Mouse (Mus musculus) heart, adult 8-10 months (tissue): ENCODE measurements around the gene Mrpl10. TPM values are rescaled to one million over a fixed set of nuclear protein-coding genes. Genes with fewer than 3 reads are reported as not detected.
A peak's percentile ranks its signal among the peaks of the same experiment; 100 is the strongest.

Source experiments
- DNase-seq: peaks from one replicate; pipeline ENCODE4 v3.0.0; 2022; ENCODE audit warnings: low spot score
- total RNA-seq, 4 experiments: library from RNA; stranded (reverse); gene quantifications; 2 replicates each; pipeline ENCODE4 v1.2.4; 2022

The Mrpl10 gene
- 100 to 1,000 TPM in 2 of 4 experiments, 10 to 100 TPM in 2; 80.1 to 101 (median 97.6) TPM for total RNA-seq

- peak; percentile 76 for DNase-seq
Measured at GRCm38 (mm10) chr11:97041022-97041899, at the start of gene Mrpl10, which contains the start of gene Lrrc46. Gene Mrpl10, plus strand, starts transcription at chr11:97041560. Gene Lrrc46, minus strand, starts transcription at chr11:97041407.

GRCm38 (mm10) chr11:96992722-96993311, 48.5 kb upstream of the Mrpl10 start:
- no peak for DNase-seq

DNA sequence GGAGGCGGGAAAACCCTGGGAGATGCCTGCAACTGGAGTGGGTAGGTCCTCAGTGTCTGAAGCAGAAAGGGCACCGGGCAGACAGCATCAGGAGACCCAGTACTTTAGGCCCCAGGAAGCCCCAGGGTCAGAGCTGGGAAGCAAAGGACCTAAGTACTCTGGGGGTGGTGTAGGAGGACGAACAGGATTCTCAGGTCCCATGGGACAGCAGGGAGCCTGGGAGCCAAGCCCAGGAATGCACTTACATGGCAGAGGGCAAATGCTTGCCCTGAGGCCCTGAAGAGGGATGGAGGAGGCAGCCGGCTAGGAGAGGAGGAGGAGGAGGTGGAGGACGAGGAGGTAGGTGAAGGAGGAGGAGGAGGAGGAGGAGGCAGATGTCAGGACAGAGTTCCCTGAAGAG, 46.3 kb upstream of the Mrpl10 start:
- DNase-seq: no peak

- no peak for DNase-seq
Measured at GRCm38 (mm10) chr11:96995836-96996772, 45.3 kb upstream of the Mrpl10 start.

DNA sequence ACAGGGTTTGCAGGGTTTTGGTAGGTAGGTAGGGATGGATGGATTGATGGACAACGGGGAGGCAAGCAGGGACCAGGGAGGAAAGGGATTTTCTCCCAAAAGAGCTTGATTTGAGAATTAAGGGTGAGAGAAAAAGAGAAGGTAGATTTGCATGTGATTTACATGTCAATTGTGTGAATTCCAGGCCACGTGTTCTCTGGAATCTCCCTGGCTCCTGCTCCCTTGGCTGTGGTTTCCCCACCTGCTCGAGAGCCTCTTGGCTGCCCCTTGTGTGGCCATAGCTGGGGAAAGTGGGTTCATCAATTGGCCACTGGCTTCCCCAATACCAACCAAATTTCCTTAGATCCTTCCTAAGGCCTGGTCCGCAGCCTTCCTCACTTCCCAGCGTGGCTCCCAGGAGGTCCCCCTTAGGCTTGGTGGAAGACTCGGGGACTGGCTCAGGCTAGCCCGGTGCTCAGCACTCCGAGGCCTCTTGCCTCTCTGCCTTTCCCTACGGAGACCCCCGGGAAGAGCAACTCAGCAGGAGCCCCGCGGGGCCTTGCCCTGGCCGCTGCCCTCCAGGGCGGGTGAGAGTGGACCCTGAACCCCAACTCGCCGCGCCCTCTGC, 44.5 kb upstream of the Mrpl10 start:
- no peak for DNase-seq

GRCm38 (mm10) chr11:96997380-96997956, 43.9 kb upstream of the Mrpl10 start:
- no peak for DNase-seq

DNA sequence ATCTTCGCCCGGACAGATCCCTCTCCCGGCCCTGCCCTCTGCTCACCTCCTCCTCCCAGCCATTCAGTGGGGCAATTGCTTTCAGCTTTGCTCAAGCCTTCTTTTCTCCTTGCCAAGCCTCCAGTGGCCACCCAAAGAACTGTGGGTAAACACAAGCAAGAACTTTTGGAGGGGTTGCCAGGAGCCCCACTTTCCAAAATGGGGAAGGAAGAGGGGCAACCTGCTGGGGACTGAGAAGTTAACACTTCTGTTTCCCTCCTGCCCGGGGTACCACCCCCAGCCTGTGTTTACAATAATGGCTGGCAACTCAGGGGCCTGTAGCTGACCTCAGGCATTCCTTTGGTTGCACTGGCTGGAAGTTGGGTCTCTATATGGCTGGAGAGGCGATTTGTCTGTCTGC, 38.2 kb upstream of the Mrpl10 start:
- DNase-seq: no peak

- DNase-seq: no peak
Measured at GRCm38 (mm10) chr11:97007093-97007794, 34.1 kb upstream of the Mrpl10 start.

GRCm38 (mm10) chr11:97009198-97009790, 32.1 kb upstream of the Mrpl10 start:
- no peak for DNase-seq

DNA sequence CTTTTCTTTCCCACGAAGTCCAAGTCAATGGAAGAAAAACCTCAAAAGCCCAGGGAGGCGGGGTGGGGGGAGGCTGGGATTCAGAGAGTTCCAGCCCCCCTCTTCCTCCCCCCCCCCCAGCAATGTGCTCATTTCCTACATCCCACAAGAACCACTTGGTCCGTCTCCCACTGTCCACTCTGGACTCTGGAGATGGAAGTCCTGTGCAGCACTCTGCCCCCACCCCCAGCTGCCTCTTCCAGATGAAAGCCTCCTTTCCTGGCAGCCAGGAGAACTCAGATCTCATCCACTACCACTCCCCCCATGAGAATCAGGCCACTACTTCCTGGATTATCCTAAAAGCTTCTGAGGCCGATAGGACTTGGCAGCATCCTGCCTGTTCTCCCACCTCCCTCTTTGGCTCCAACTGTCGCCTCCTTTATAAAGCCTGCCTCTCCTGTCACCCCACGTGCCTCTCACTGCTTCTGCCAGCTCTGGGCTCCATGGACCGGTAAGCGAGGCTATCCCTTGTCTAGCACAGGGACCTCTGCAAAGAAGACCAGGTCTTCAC, 28.2 kb upstream of the Mrpl10 start, which contains the start of gene Sp6:
Sp6 (plus strand) TSS at position 274 of the 550 bp plus-strand sequence.
- DNase-seq: no peak

DNA sequence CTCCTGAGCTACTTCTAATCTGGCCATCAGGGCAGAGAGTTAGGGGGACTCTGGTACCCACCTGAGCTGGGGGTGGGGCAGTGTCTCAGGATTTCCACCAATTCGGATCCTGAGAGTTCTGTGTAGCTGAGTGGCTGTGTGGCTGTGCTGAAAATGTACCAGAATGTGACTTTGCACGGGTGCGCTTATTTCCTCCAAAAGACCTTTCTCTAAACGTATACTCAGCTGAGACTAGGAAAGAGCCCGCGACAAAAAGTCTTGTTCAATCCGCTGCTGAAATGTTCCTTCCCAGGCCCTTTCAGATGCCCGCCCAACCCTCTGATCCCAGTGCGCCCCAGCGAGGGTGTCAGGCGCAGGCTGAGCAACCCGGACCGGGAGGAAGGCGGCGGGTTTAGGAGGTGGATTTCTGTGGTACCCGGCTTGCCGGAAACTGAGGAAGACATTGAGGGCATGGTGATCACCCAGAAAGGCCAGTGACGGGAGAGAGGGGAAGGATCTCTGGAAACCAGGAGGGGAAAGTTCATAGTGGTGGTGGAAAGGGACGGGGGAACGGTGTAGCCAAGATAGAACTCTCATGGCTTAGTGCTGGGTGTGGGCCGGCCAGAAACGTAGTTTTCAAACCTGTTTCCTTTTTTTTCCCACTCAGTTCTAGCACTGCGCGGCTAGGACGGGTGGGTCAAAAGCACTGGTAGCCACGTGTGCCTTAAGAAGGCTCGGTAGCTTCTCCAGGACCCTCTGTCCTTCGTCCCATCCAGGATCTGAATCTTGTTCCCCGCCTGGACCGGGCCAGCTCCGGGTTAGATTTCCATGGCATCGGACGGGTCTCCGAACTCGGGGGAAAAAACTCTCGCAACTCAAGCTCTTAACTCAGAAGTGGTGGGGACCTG, 23.4 kb upstream of the Mrpl10 start:
- DNase-seq: no peak

DNA sequence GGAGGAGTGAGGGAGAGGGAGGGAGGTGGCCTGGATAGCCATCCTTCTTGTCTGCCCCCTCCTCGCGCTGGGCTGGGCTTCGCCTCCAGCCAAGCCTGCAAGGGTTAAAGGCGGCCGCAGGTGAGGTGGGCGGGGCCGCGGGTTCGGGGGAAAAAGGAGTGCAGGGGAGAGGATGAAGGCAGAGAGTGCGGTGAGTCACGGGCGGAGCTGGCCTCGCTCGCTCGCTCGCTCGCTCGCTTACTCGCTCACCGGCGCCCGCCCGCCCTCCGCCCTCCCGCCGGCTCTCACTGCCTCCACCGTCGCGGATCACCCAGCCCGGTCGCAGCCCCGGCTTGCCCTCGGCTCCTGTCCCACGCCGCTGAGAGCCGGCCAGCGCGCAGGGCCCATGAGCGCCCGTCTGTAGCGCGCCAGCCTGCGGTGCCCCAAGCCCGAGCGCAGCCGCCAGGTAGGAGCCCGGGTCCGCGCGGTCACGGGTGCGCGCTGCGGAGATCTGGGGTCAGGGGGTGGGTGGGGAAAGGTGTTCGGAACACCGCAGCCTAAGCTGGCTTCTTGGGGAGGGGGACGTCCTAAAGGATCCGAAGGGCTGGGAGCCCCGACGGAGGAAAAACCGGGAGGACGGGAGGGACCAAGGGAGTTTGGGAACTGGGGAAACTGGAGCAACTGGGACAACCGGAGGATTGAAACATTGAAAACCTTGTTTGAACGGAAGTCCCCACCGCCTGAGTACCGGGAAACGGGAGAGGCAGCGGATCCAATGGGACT, 22.6 kb upstream of the Mrpl10 start:
- DNase-seq: no peak

GRCm38 (mm10) chr11:97019345-97019708, 22.0 kb upstream of the Mrpl10 start:
- no peak for DNase-seq

DNA sequence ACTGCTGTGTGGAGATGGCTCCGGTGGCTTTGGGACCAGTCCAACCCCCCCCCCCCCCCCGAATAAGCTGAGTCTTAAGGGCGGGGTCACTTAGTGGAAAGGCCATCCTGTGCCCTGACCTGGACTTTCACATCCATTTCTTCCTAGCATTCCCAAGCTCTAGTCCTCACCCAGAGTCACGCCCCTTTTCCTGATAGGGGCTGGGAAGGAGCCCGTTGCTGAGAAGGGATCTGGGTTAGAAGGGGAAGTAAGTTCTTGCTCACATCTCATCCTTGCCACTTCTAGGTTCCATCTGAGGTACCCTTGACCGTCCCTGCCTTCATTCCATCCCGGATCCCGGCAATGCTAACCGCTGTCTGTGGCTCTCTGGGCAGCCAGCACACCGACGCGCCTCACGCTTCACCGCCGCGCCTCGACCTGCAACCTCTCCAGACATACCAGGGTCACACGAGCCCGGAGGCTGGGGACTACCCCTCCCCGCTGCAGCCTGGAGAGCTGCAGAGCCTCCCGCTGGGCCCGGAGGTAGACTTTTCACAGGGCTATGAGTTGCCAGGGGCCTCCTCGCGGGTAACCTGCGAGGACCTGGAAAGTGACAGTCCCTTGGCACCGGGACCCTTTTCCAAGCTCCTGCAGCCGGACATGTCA, 20.1 kb upstream of the Mrpl10 start:
- DNase-seq: no peak

DNA sequence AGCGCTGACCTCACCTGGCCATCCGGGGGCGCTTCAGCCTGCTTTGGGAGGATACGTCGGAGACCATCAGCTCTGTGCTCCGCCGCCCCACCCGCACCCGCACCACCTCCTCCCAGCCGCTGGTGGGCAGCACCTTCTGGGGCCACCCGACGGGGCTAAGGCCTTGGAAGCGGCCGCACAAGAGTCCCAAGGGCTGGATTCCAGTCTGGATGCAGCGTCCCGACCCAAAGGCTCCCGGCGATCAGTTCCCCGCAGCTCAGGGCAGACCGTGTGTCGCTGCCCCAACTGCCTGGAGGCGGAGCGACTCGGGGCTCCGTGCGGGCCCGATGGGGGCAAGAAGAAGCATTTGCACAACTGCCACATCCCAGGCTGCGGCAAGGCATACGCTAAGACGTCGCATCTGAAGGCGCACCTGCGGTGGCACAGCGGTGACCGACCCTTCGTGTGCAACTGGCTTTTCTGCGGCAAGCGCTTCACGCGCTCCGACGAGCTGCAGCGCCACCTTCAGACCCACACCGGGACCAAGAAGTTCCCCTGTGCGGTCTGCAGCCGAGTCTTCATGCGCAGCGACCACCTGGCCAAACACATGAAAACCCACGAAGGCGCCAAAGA, 19.4 kb upstream of the Mrpl10 start:
- DNase-seq: peak; percentile 55

GRCm38 (mm10) chr11:97024977-97025376, 16.4 kb upstream of the Mrpl10 start:
- DNase-seq: no peak
